Mouse (Mus musculus): ENCODE data around the gene Gm16503.
"Not testable (repeated sequence)": the region's sequence is repeated elsewhere in the genome, so short reads cannot be mapped to it uniquely, and the experiment has no call there.

The Gm16503 gene

DNA sequence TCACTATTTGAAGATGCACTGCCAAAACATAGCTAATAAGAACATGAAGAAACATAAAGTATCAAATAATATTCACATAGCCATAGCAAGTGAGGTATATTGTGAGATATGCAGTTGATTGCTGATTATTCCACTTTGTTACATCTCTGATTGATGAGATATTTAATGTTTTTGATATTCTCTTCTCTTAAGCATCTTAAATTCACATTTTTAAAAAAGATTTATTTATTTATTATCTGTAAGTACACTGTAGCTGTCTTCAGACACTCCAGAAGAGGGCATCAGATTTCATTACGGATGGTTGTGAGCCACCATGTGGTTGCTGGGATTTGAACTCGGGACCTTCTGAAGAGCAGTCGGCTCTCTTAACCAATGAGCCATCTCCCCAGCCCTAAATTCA is at the start of gene Gm16503:
TSS of gene Gm16503 (plus strand) at position 301 of the 400 bp plus-strand sequence.
- not testable (repeated sequence) for DNase-seq (ENCODE audit: low spot score)

GRCm38 (mm10) chr4:147492117-147492516 is 47.9 kb upstream of the Gm16503 start, which contains the start of gene Zfp982:
Gene Zfp982 (plus strand): TSS chr4:147492417.
- not testable (repeated sequence) for DNase-seq (ENCODE audit: low spot score)

DNA sequence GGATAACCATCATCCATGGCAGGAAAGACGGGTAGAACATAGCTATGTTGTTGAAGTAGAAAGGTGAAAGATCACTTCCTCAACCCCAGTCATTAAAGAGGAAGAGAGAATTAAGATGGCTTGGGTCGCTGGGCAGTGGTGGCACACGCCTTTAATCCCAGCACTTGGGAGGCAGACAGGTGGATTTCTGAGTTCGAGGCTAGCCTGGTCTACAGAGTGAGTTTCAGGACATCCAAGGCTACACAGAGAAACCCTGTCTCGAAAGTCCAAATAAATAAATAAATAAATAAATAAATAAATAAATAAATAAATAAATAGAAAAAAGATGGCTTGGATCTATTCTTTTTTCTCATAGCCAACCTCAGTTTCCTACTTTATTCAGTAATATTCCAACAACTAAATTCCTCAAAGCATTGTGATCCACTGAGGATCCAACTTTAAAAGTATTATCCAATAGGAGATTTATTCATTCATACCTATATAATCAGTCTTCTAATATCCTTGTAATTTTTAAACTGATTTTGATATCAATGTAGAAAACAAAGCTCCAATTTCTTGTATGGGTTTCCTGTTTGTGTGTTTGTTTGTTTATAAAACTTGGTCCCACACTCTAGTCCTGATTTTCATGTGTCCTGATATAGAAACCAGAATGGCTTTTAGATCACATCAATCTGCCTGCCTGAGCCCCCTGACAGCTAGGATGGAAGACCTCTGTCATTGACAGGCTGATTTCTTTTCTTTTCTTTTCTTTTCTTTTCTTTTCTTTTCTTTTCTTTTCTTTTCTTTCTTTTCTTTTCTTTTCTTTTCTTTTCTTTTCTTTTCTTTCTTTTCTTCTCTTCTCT is 41.0 kb upstream of the Gm16503 start:
- DNase-seq (ENCODE audit: low spot score): not testable (repeated sequence)

GRCm38 (mm10) chr4:147509174-147509573 is 30.8 kb upstream of the Gm16503 start:
- DNase-seq (ENCODE audit: low spot score): no peak

- no peak for DNase-seq (ENCODE audit: low spot score)
Measured at GRCm38 (mm10) chr4:147518981-147519380, 21.0 kb upstream of the Gm16503 start.

- no peak for DNase-seq (ENCODE audit: low spot score)
Measured at GRCm38 (mm10) chr4:147520100-147520499, 19.9 kb upstream of the Gm16503 start.

GRCm38 (mm10) chr4:147525125-147525524 is 14.9 kb upstream of the Gm16503 start:
- DNase-seq (ENCODE audit: low spot score): no peak

DNA sequence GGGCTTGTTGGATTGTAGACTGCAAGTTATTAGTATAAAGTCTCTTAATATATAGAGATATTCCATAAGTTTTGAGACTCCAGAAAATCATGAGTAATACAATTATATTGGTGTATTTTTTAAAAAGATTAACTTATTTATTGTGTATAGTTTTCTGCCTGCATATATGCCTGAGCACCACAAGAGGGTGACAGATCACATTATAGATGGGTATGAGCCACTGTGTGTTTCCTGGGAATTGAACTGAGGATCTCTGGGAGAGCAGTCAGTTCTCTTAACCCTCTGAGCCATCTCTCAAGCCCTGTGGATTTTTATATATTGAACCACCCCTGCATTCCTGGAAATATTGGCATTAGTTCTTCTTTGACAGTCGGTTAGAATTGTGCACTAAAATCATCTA is 9.7 kb upstream of the Gm16503 start:
- DNase-seq (ENCODE audit: low spot score): no peak

GRCm38 (mm10) chr4:147535916-147536315 is 4.1 kb upstream of the Gm16503 start:
- not testable (repeated sequence) for DNase-seq (ENCODE audit: low spot score)

- no peak for DNase-seq (ENCODE audit: low spot score)
Measured at GRCm38 (mm10) chr4:147537702-147538101, 2.3 kb upstream of the Gm16503 start.

- DNase-seq (ENCODE audit: low spot score): no peak
Measured at GRCm38 (mm10) chr4:147541105-147541504, 1.1 kb downstream of the Gm16503 start.

DNA sequence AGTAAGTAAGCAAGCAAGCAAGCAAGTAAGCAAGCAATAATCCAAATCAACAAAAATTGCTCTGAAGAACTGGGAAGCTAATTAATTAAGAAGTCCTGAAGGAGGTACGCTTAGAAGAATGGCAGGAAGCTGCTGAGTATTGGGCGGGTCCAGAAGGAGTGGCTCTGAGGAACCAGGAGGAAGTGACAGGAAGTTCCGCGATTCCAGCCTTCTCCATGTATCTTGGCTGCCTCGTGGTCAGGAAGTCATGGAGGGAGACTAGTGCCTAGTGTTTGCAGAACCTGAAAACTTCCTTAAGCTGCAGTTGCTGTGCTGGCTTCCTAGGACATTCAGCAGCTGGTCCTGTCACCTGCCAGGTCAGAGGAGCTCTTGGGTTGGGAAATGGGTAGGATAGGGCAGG is 13.1 kb downstream of the Gm16503 start, which contains the start of gene Zfp985:
TSS of gene Zfp985 (plus strand) at position 207 of the 400 bp plus-strand sequence.
- DNase-seq (ENCODE audit: low spot score): not testable (repeated sequence)

GRCm38 (mm10) chr4:147554361-147554760 is 14.3 kb downstream of the Gm16503 start:
- not testable (repeated sequence) for DNase-seq (ENCODE audit: low spot score)

GRCm38 (mm10) chr4:147556921-147557320 is 16.9 kb downstream of the Gm16503 start:
- DNase-seq (ENCODE audit: low spot score): not testable (repeated sequence)

GRCm38 (mm10) chr4:147558011-147558410 is 18.0 kb downstream of the Gm16503 start:
- DNase-seq (ENCODE audit: low spot score): not testable (repeated sequence)

GRCm38 (mm10) chr4:147559096-147559495 is 19.1 kb downstream of the Gm16503 start:
- DNase-seq (ENCODE audit: low spot score): not testable (repeated sequence)

- no peak for DNase-seq (ENCODE audit: low spot score)
Measured at GRCm38 (mm10) chr4:147565426-147566220, 25.6 kb downstream of the Gm16503 start.

- DNase-seq (ENCODE audit: low spot score): not testable (repeated sequence)
Measured at GRCm38 (mm10) chr4:147571156-147571555, 31.1 kb downstream of the Gm16503 start.

GRCm38 (mm10) chr4:147579371-147579770 is 39.4 kb downstream of the Gm16503 start:
- not testable (repeated sequence) for DNase-seq (ENCODE audit: low spot score)

DNA sequence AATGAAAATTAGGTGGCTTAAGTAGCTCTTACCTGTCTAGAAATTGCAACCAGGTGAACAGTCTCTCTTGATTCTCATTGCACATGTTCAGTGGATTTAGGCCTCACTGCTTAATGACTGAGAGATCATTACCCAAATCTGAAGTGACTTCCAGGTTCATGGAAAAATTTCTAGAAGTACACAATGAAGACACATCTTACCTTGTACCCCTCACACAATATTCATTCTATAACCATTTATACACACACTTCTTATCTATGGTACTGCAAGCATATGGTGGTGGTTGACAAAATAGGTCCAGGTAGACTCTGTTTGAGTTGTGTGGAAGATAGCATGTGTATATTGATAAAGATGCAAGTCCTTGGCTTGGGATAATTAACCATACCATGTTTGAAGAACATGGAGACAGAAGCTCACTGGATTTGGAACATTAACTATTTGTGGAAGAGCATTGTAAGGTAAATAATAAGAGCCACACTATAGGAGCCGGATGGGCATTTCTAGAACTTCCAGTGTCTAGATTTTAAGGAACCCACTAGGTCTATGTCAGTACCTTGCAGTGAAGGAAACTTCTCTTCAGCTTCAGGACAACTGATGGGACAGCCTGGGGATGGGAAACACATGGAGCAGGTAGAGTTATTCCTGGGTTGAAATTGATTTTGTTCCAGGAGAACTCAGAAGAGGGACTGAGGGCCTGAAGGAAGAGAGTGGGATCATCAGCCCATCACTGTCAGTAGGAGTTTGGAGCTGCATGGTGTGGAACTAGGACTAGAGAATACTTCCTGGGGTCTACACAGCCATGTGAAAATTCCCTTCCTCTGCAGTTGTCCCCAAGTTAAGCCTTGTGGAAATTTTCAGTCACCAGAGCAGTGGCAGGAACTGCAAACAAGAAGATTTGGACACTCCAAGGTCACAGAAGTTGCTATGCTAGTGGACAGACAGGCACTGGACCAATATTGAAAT is 46.8 kb downstream of the Gm16503 start:
- no peak for DNase-seq (ENCODE audit: low spot score)

Measured in MN1 (cell line).